Mouse (Mus musculus) kidney, adult 2 months (tissue): ENCODE data around the gene Adgrl2.

ENCODE experiments used
- CTCF ChIP-seq: fragments of 200-500 bp; conservative IDR thresholded peaks from 2 replicates; pipeline ENCODE4 v1.5.1; 2011; ENCODE audit warnings: low read depth, mild to moderate bottlenecking, control low read depth, low read length, moderate library complexity, mixed read lengths; ENCODE audit not compliant: insufficient read depth, insufficient read length
- POLR2A ChIP-seq: fragments of 200-500 bp; IDR thresholded peaks from one replicate; pipeline ENCODE4 v1.6.1; 2011; ENCODE audit warnings: low read depth, low read length, control low read depth

DNA sequence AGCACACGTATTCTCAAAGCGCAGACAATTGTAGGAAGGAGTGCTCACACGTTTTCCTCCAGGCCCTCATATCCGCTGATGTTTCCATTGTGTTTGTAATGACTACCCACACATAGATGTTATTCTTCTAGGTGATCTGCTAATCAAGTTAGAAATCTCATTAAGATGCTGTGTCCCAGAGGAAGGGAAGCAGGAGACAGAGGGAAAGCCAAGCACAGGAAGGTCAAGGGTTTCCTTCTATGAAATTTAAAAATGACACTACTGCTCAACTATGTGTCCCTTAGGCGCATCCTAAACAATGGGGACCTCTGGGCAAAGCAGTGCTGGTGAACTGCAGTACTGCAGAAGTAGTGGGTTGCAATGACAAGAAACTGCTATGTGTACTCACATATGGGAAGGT, 102.5 kb downstream of the Adgrl2 start:
- no peak for TF ChIP-seq POLR2A
- no peak for TF ChIP-seq CTCF
